Mouse (Mus musculus): ENCODE measurements around the gene Wtip. TPM values are rescaled to one million over a fixed set of nuclear protein-coding genes. Genes with fewer than 3 reads are reported as not detected.
"Not testable (repeated sequence)": the region's sequence is repeated elsewhere in the genome, so short reads cannot be mapped to it uniquely, and the experiment has no call there.

The Wtip gene
- polyA plus RNA-seq (2015; fragmentation: Nextera tagmentation; extraction: Ambion mirVana): 7.5 and 8.5 TPM in 2 replicates

DNA sequence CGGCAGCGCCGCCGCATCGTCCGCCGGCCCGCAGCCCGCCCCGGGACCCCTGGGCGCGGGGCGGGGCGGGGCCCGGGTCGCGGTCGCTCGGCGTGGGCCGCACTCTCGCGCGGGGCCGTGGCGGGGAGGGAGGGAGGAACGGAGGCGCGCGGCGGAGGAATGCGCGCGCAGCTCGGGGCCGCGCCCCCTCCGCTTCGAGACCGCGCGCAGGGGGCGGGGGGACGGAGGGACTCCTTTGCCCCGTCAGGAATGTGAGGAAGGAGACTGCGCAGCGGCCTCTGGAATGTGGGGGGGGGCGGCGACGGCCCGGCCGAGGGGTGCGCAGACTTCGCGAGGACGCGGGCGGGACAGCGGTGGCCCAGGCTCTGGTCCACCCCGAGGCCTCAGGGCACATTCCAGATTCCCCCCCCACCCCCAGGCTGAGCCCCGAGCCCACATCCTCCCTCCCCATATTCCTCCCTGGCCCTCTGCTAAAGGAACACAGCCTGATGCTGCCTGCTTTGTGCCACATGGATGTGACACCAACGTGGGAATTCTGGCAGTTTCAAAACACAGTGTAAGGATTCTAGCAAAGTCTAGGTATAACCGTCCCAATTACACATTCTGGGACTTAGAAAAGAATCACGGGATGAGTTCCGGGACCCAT, at the start of gene Wtip:
Gene Wtip, minus strand, starts transcription at position 152 of the 646 bp plus-strand sequence.
- WGBS: 3% methylated on average over 24 of the region's 65 CpGs
- Histone ChIP-seq H3K27me3 (no peaks in the 10 kb centered on the region), H3K36me3 (peaks cover 6% of the 10 kb centered on the region), H3K9ac (peak within 1 kb of the TSS; percentile 97), H3K9me3 (no peaks in the 10 kb centered on the region), H3K4me3 (peak within 1 kb of the TSS; percentile 91), H3K4me2 (replicated peaks) (peak within 1 kb of the TSS; percentile 79), H3K4me1 (peaks cover 38% of the 10 kb centered on the region), H3K27ac (peak within 1 kb of the TSS; percentile 85)
- peak; percentile 93 for ATAC-seq (ENCODE audit: low FRiP score, low read depth)

DNA sequence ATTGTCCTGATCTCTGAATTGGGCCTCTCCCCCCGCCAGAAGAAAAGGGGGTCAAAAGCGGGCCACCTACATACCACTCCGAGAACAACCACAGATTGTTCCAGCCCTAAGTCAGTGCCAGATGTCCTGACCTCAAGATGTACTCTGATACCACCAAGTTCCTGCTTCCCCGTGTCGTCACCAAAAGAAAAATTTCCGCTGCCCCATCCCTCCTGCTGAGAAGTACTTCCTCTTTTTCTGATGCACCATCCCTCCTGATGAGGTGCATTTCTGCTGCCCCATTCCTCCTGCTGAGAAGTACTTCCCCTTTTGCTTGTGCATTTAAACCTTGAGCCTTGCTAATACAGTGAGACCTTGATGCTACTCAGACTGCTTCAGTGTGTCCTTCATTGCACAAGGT, 43.2 kb upstream of the Wtip start:
- not testable (repeated sequence) for H3K27ac ChIP-seq; H3K4me1 ChIP-seq; H3K36me3 ChIP-seq; H3K27me3 ChIP-seq; ATAC-seq (ENCODE audit: low FRiP score, low read depth); H3K4me2 ChIP-seq (replicated peaks); H3K9me3 ChIP-seq; H3K9ac ChIP-seq; H3K4me3 ChIP-seq
- WGBS: 84% methylated on average over 6 of the region's 6 CpGs

DNA sequence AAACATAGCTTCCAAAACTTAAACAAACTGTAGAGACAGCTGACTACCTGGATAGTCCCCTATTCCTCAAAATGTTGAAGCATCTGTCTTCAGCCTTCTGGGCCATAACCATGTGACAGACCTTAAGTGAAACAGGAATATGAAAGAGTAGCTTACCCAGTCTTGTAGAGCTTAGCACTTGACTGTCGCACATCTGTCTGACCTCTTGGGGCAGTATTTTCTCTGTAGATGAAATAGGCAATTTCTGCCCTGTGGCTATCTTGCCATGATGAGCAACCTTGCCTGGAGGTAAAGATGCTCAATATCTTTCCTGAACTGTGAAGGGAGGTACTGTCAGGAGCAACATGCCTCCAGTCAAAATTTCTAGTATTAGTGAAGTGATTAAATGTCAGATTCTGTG, 39.2 kb upstream of the Wtip start:
- no peak overlapping the region for H3K4me2 ChIP-seq (replicated peaks)
- no peaks in the 10 kb centered on the region for H3K27me3 ChIP-seq
- no peak overlapping the region for H3K9ac ChIP-seq
- no peaks in the 10 kb centered on the region for H3K36me3 ChIP-seq
- WGBS: 73% methylated on average over 1 of the region's 1 CpGs
- H3K4me1 ChIP-seq: peaks cover 5% of the 10 kb centered on the region; the same call in 1 of the 2 replicates
- H3K27ac ChIP-seq: no peak overlapping the region
- H3K4me3 ChIP-seq: no peak overlapping the region
- no peak for ATAC-seq (ENCODE audit: low FRiP score, low read depth)
- H3K9me3 ChIP-seq: no peaks in the 10 kb centered on the region

DNA sequence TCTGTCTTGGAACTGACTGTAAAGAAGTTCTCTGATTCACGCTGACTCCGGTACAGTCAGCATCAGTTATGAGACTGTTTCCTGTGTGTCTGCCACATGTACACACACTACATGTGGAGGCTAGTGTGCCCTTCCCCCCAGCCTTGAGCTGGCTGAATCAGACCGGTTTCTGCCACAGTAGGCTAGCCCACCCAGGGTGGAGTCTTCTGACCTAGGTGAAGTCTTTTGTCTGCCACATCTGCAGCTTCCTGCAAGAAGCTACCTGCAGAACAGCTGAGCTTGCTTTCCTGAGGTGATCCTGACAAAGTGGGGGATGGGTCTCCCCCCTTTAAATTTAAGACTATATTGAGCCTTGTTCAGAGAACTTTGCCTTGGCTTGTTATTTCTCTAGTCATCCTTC, 36.4 kb upstream of the Wtip start, which contains the start of gene Uba2:
Gene Uba2, minus strand, starts transcription at position 146 of the 400 bp plus-strand sequence.
- Histone ChIP-seq H3K4me2 (replicated peaks) (peak within 1 kb of the TSS; percentile 90), H3K4me1 (peaks cover 10% of the 10 kb centered on the region), H3K36me3 (peaks cover 10% of the 10 kb centered on the region), H3K27me3 (no peaks in the 10 kb centered on the region), H3K4me3 (peak within 1 kb of the TSS; percentile 93), H3K9me3 (no peaks in the 10 kb centered on the region), H3K9ac (peak within 1 kb of the TSS; percentile 96), H3K27ac (peak within 1 kb of the TSS; percentile 89)
- 82% methylated on average over 3 of the region's 3 CpGs for WGBS
- no peak for ATAC-seq (ENCODE audit: low FRiP score, low read depth)

DNA sequence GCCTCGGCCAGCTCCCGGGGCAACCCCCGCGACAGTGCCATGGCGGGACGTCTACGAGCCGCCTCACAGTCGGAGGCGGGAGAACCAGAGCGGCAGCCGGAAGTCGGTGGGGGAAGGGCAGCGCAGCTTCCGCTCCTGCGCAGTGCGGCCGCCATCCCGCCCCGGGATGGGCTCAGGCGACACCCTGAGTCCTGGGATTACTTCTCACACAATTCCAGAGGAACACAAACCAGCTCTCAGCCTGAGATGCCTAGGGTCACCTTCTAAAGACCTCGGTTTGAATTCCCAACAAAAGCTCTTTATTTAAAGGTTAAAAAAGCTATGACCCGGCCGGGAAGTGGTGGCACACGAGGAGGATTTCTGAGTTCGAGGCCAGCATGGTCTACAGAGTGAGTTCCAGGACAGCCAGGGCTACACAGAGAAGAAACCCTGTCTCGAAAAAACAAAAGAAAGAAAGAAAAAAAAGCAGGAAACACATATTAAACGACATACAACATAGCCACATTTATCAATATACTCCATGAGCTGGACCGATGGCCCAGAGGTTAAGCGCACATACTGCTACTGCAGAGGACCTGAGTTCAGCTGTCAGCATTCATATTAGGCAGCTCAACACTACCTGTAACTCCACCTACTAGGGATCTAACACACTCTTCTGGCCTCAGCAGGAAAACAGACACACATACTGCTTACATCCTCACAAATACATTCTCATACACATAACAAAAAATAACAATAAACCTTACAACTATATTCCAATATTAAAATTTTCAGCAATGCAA, 35.6 kb upstream of the Wtip start:
- peak overlapping the region; percentile 89 for H3K27ac ChIP-seq
- ATAC-seq (ENCODE audit: low FRiP score, low read depth): peak; percentile 97
- H3K9me3 ChIP-seq: no peaks in the 10 kb centered on the region
- peak overlapping the region; percentile 90 for H3K4me2 ChIP-seq (replicated peaks)
- H3K27me3 ChIP-seq: no peaks in the 10 kb centered on the region
- 11% methylated on average over 30 of the region's 30 CpGs for WGBS
- H3K4me3 ChIP-seq: peak overlapping the region; percentile 93
- peaks cover 10% of the 10 kb centered on the region for H3K4me1 ChIP-seq
- peak overlapping the region; percentile 96 for H3K9ac ChIP-seq
- peaks cover 16% of the 10 kb centered on the region for H3K36me3 ChIP-seq

DNA sequence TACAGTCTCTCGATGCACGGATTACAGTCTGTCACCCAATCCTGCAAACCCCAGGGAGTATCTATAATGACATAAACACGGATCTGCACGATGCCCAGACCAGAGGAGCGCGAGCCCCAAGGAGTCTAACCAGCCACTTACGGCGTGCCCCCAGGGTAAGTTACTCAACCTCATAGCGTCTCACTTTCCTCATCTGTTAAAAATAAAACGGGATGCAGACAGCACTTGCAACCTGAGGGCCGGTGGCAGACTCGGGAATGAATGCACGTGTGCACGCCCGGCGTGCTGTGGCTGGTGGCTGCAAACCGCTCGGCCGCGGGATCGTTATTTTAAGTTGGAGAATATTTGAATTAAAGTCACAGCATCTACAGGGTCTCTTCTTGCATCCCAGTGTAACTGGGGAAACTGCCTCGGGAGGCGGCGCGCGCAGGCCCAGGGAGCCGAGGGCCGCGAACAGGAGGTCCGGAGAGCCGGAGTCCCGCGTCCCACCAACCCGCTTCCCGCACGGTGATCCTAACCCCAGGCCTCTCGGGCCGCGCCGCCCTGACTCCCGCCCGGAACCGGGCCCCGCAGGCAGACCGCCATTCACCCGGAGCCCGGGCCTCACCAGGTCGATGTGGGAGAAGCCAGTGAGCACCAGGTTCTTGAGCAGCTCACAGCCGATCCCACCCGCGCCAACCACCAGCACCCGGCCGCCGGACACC, 34.9 kb upstream of the Wtip start:
- peak; percentile 75; the same call in 1 of the 2 replicates for ATAC-seq (ENCODE audit: low FRiP score, low read depth)
- no peaks in the 10 kb centered on the region for H3K27me3 ChIP-seq
- WGBS: under 1% methylated on average over 54 of the region's 54 CpGs

DNA sequence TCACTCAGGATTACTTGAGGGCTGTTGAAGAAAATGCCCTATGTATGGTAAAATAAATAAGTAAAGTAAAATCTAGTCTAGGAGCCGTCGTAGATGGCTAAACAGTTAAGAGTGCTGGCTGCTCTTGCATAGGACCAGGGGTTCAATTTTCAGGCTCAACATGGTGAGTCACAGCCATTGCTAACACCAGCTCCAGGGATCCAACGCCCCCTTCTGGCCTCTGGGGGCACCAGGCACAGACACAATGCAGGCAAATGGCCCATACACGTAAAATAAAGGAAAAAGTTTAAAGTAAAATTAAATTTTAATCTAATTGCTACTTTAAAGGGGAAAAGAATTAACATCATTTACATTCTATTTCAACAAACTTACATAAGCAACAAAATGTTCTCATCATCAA, 33.8 kb upstream of the Wtip start:
- peaks cover 34% of the 10 kb centered on the region for H3K36me3 ChIP-seq
- H3K9ac ChIP-seq: no peak overlapping the region
- 59% methylated on average over 4 of the region's 4 CpGs for WGBS
- no peak overlapping the region for H3K27ac ChIP-seq
- no peaks in the 10 kb centered on the region for H3K9me3 ChIP-seq
- H3K4me1 ChIP-seq: peaks cover 10% of the 10 kb centered on the region
- H3K4me3 ChIP-seq: peak overlapping the region; percentile 20; the same call in 1 of the 2 replicates
- no peak for ATAC-seq (ENCODE audit: low FRiP score, low read depth)
- H3K4me2 ChIP-seq (replicated peaks): peak overlapping the region; percentile 90
- H3K27me3 ChIP-seq: no peaks in the 10 kb centered on the region

More for the DNA sequence above, 34.9 kb upstream of the Wtip start:
- Histone ChIP-seq H3K27ac (peak overlapping the region; percentile 89), H3K36me3 (peaks cover 23% of the 10 kb centered on the region), H3K4me1 (peaks cover 10% of the 10 kb centered on the region), H3K4me3 (peak overlapping the region; percentile 93), H3K9ac (peak overlapping the region; percentile 96), H3K4me2 (replicated peaks) (peak overlapping the region; percentile 90), H3K9me3 (no peaks in the 10 kb centered on the region)

DNA sequence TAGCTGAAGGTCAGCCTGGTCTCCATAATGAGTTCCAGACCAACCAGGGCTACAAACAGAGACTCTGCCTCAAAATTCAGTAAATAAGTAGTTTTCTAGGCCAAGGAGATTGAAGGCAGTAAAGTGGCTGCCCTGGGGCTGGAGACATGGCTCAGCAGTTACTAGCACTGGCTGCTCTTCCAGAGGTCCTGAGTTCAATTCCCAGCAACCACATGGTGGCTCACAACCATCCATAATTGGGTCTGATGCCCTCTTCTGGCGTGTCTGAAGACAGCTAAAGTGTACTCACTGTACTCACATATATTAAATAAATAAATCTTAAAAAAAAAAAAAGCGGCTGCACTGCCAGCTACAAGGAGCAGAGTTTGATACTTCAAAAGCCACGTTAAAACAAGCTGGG, 32.9 kb upstream of the Wtip start:
- 81% methylated on average over 3 of the region's 3 CpGs for WGBS
- peaks cover 42% of the 10 kb centered on the region for H3K36me3 ChIP-seq
- ATAC-seq (ENCODE audit: low FRiP score, low read depth): no peak

DNA sequence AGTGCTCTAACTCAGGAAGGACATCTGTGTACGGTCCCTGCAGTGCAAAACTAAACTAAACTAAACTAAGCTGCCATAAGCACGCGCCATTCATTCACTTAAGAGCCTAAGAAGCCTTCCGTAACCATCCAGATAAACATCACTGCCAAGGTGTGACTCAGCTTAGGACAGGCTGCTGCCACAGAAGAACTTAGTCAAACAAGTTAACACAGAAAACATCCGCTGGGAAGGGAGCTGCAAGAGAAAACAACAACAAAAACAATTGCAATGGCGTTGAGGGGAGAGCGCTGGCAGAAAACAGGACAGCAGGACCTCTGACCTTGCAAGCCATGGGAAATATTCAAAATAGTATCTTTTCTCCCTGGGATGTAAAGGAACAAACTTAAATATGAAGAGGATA, 31.6 kb upstream of the Wtip start:
- Histone ChIP-seq H3K27ac (no peak overlapping the region), H3K4me1 (peaks cover 10% of the 10 kb centered on the region), H3K4me3 (no peak overlapping the region), H3K9me3 (no peaks in the 10 kb centered on the region), H3K36me3 (peaks cover 54% of the 10 kb centered on the region), H3K4me2 (replicated peaks) (no peak overlapping the region), H3K27me3 (no peaks in the 10 kb centered on the region), H3K9ac (no peak overlapping the region)
- WGBS: 91% methylated on average over 7 of the region's 7 CpGs
- ATAC-seq (ENCODE audit: low FRiP score, low read depth): no peak

More for the DNA sequence above, 32.9 kb upstream of the Wtip start:
- no peaks in the 10 kb centered on the region for H3K27me3 ChIP-seq
- peaks cover 10% of the 10 kb centered on the region for H3K4me1 ChIP-seq
- peak overlapping the region; percentile 90; the same call in 1 of the 2 replicates for H3K4me2 ChIP-seq (replicated peaks)
- H3K9me3 ChIP-seq: no peaks in the 10 kb centered on the region
- no peak overlapping the region for H3K27ac ChIP-seq
- H3K4me3 ChIP-seq: no peak overlapping the region
- H3K9ac ChIP-seq: no peak overlapping the region

DNA sequence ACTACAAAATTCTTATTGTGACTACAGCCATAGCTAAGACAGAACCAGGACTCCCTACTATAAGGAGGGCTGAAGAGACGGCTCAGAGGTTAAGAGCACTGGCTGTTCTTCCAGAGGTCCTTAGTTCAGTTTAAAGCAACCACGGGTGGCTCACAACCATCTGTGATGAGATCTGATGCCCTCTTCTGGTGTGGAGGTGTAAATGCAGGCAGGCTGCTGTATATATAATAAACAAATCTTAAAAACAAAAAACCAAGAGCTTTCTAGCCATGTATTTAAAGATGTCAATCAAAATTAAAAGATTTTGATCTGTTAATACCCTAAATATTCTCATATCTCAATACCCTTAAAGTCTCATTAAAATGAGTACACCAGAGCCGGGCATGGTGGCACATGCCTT, 26.1 kb upstream of the Wtip start:
- no peak overlapping the region for H3K4me3 ChIP-seq
- no peaks in the 10 kb centered on the region for H3K4me1 ChIP-seq
- no peak for ATAC-seq (ENCODE audit: low FRiP score, low read depth)
- peaks cover 95% of the 10 kb centered on the region for H3K36me3 ChIP-seq
- H3K27me3 ChIP-seq: no peaks in the 10 kb centered on the region
- H3K4me2 ChIP-seq (replicated peaks): no peak overlapping the region
- H3K9me3 ChIP-seq: no peaks in the 10 kb centered on the region
- no peak overlapping the region for H3K9ac ChIP-seq
- 89% methylated on average over 3 of the region's 3 CpGs for WGBS
- no peak overlapping the region for H3K27ac ChIP-seq

DNA sequence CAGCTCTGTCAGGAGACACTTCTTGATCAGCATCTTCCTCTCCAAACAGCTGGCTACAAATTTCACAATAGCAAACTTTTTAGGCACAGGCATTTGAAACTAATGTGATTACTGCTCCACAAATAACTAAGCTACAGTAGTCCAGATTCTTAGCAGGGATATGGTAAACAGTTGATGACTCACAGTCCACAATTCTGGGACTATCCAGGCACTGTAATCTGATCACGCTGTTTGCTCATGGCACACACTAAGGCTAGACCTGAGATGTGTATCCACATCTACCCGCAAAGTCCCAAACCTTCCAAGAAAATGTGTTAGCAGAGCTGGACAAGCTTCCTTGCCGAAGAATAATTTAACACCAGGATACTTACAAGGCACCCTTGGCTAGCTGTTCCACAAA, 24.9 kb upstream of the Wtip start:
- WGBS: 95% methylated on average over 3 of the region's 3 CpGs
- Histone ChIP-seq H3K9me3 (no peaks in the 10 kb centered on the region), H3K4me3 (no peak overlapping the region), H3K27ac (no peak overlapping the region), H3K4me2 (replicated peaks) (no peak overlapping the region), H3K27me3 (no peaks in the 10 kb centered on the region), H3K4me1 (no peaks in the 10 kb centered on the region), H3K9ac (no peak overlapping the region), H3K36me3 (peaks cover 97% of the 10 kb centered on the region)
- ATAC-seq (ENCODE audit: low FRiP score, low read depth): no peak

DNA sequence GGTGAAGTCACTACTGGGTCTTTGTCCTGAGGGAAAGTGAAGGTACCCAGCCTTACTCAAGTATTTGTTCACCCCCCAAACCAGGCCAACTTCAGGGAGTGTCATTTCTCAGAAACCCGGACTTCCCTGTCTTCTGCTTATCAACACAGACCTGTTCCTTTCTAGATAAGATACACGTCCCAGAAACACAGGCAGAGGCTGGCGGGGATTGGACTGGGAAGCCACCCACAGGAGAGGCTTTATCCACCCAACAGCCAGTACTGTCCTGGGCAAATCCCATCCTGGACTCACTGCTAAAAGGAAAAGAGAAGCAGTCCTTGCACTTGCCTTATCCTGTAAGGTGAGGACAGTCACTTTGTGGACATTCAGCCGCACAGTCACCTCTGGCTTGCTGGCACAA, 14.1 kb upstream of the Wtip start:
- WGBS: 90% methylated on average over 4 of the region's 4 CpGs
- Histone ChIP-seq H3K9ac (no peak overlapping the region), H3K36me3 (peaks cover 99% of the 10 kb centered on the region)

More for the DNA sequence above, 14.1 kb upstream of the Wtip start:
- H3K4me2 ChIP-seq (replicated peaks): no peak overlapping the region
- H3K4me3 ChIP-seq: no peak overlapping the region
- no peaks in the 10 kb centered on the region for H3K4me1 ChIP-seq
- H3K27me3 ChIP-seq: no peaks in the 10 kb centered on the region
- peaks cover 5% of the 10 kb centered on the region; the same call in 1 of the 2 replicates for H3K9me3 ChIP-seq
- no peak for ATAC-seq (ENCODE audit: low FRiP score, low read depth)
- no peak overlapping the region for H3K27ac ChIP-seq

Measured in limb, embryonic 13.5 days (tissue).